In genomic region chr4:85514205-85514681, GRCm38 (mm10) we compare ENCODE assay signal across 9 mouse cellular contexts. TPM values are rescaled to one million over a fixed set of nuclear protein-coding genes. Genes with fewer than 3 reads are reported as not detected.
DNase-seq lines count a peak whose midpoint lies in the region; ATAC-seq and TF ChIP-seq lines count a peak whose summit lies in the region.
"Had no signal": no experiment of that assay in that cellular context is flagged by ENCODE, and none has a peak within 500 bp of the region (broad histone marks: within the 10 kb centered on the region; RNA-seq: fewer than 3 reads in every experiment).

No protein-coding gene starts in this region.

- H3K27ac ChIP-seq in embryonic facial prominence, embryonic 14.5 days (replicated peaks; ENCODE audit: low read depth, low read length) = no peak overlapping the region
- no peak overlapping the region for H3K27ac ChIP-seq in heart, postnatal 0 days (ENCODE audit: low read depth)
- H3K27ac ChIP-seq in lung, embryonic 15.5 days = peak overlapping the region; percentile 91
- H3K27ac ChIP-seq in thymus, adult 2 months (ENCODE audit: control insufficient read depth, insufficient read depth, low read length) = no peak overlapping the region

- H3K27me3 ChIP-seq in embryonic facial prominence, embryonic 14.5 days (replicated peaks; ENCODE audit: control insufficient read depth, insufficient read depth, low read length) = peaks cover 6% of the 10 kb centered on the region; the same call in 1 of the 2 replicates
- peaks cover 30% of the 10 kb centered on the region for H3K27me3 ChIP-seq in heart, postnatal 0 days (ENCODE audit: control insufficient read depth, insufficient read depth, low read length)
- H3K27me3 ChIP-seq in lung, embryonic 15.5 days = peaks cover 8% of the 10 kb centered on the region; the same call in 1 of the 2 replicates
- no peaks in the 10 kb centered on the region for H3K27me3 ChIP-seq in thymus, adult 2 months (ENCODE audit: control insufficient read depth, insufficient read depth, low read length)
- H3K27me3 ChIP-seq: CH12.LX had no signal

- DNase-seq in layer of hippocampus, adult 18-20 months (ENCODE audit: low spot score in 2 of 2) = peak; percentile 5 to 10
- no peak for DNase-seq in layer of hippocampus, adult 9-10 months (ENCODE audit: low spot score)
- DNase-seq in embryonic facial prominence, embryonic 14.5 days (ENCODE audit: low spot score) = peak; percentile 65
- no peak for DNase-seq in heart, postnatal 0 days (ENCODE audit: low spot score)
- peak; percentile 23 to 58 for DNase-seq in kidney, postnatal 36 days
- DNase-seq in retina, embryonic 14.5 days (ENCODE audit: low spot score) = peak; percentile 68
- no peak for DNase-seq in thymus, adult 2 months

- ATAC-seq in embryonic facial prominence, embryonic 14.5 days (ENCODE audit: low read depth) = peak; percentile 92
- peak; percentile 66 for ATAC-seq in heart, postnatal 0 days (ENCODE audit: insufficient read depth, low read depth)
- peak; percentile 89 for ATAC-seq in lung, embryonic 15.5 days (ENCODE audit: borderline replicate concordance, extremely low read depth, low FRiP score, low TSS enrichment)

- H3K36me3 ChIP-seq in embryonic facial prominence, embryonic 14.5 days (ENCODE audit: control insufficient read depth, insufficient read depth, low read length) = no peaks in the 10 kb centered on the region
- H3K36me3 ChIP-seq in heart, postnatal 0 days (replicated peaks; ENCODE audit: control insufficient read depth, insufficient read depth, low read length) = no peaks in the 10 kb centered on the region
- no peaks in the 10 kb centered on the region for H3K36me3 ChIP-seq in lung, embryonic 15.5 days
- no peaks in the 10 kb centered on the region for H3K36me3 ChIP-seq in thymus, adult 2 months (ENCODE audit: control insufficient read depth, insufficient read depth, low read length)

- H3K9ac ChIP-seq in embryonic facial prominence, embryonic 14.5 days (ENCODE audit: low read depth, low read length) = peak overlapping the region; percentile 66
- H3K9ac ChIP-seq in heart, postnatal 0 days (replicated peaks; ENCODE audit: low read depth, low read length) = no peak overlapping the region; the same call in 1 of the 2 replicates
- peak overlapping the region; percentile 47 for H3K9ac ChIP-seq in lung, embryonic 15.5 days

- H3K4me2 ChIP-seq in embryonic facial prominence, embryonic 14.5 days (ENCODE audit: low read depth, low read length) = peak overlapping the region; percentile 97
- peak overlapping the region; percentile 96 for H3K4me2 ChIP-seq in heart, postnatal 0 days (ENCODE audit: low read depth, low read length)
- peak overlapping the region; percentile 99 for H3K4me2 ChIP-seq in lung, embryonic 15.5 days

- WGBS in embryonic facial prominence, embryonic 14.5 days = 2% methylated on average over 18 of the region's 33 CpGs
- under 1% methylated on average over 33 of the region's 33 CpGs for WGBS in heart, postnatal 0 days
- under 1% methylated on average over 33 of the region's 33 CpGs for WGBS in lung, embryonic 15.5 days
- 9% methylated on average over 33 of the region's 33 CpGs for WGBS in thymus, adult 2 months

- TF ChIP-seq POLR2A in thymus, adult 2 months (IDR thresholded peaks at IDR 0.05; ENCODE audit: control insufficient read depth, extremely low read depth, insufficient read depth, low read length, poor library complexity) = no peak

- TF ChIP-seq EP300 in heart, postnatal 0 days (IDR thresholded peaks at IDR 0.05; ENCODE audit: low read depth) = no peak

- H3K4me3 ChIP-seq in embryonic facial prominence, embryonic 14.5 days (ENCODE audit: low read depth, low read length) = peak overlapping the region; percentile 55
- peak overlapping the region; percentile 52 for H3K4me3 ChIP-seq in heart, postnatal 0 days (ENCODE audit: low read depth, low read length)
- H3K4me3 ChIP-seq in lung, embryonic 15.5 days = peak overlapping the region; percentile 58
- no peak overlapping the region for H3K4me3 ChIP-seq in thymus, adult 2 months (ENCODE audit: control insufficient read depth, insufficient read depth, low read length)

- H3K9me3 ChIP-seq in embryonic facial prominence, embryonic 14.5 days (ENCODE audit: control insufficient read depth, low read length) = no peaks in the 10 kb centered on the region
- H3K9me3 ChIP-seq in heart, postnatal 0 days (replicated peaks; ENCODE audit: control insufficient read depth, low read length) = no peaks in the 10 kb centered on the region
- no peaks in the 10 kb centered on the region for H3K9me3 ChIP-seq in lung, embryonic 15.5 days

- peaks cover 15% of the 10 kb centered on the region for H3K4me1 ChIP-seq in embryonic facial prominence, embryonic 14.5 days (ENCODE audit: control insufficient read depth, insufficient read depth, low read length)
- H3K4me1 ChIP-seq in heart, postnatal 0 days (ENCODE audit: control insufficient read depth, insufficient read depth) = peaks cover 14% of the 10 kb centered on the region
- peaks cover 17% of the 10 kb centered on the region for H3K4me1 ChIP-seq in lung, embryonic 15.5 days
- H3K4me1 ChIP-seq in thymus, adult 2 months (replicated peaks; ENCODE audit: control insufficient read depth, insufficient read depth, low read length) = no peaks in the 10 kb centered on the region

- TF ChIP-seq CTCF in heart, postnatal 0 days (IDR thresholded peaks at IDR 0.05; ENCODE audit: low read depth) = peak; percentile 2; the same call in 1 of the 2 replicates
- no peak for TF ChIP-seq CTCF in thymus, adult 2 months (IDR thresholded peaks at IDR 0.05; ENCODE audit: borderline replicate concordance, control insufficient read depth, extremely low read depth, insufficient read depth, low read length, poor library complexity)

RNA-seq across cellular contexts. Expression of gene Adamtsl1, which starts 0.3 kb away (rescaled TPM):
- 10 to 100 TPM in 1 of 2 experiments, 1 to 10 TPM in 1; 9.1 to 10.6 TPM for total RNA-seq in layer of hippocampus, adult 18-20 months (2021)
- 32.2 and 37.9 TPM in 2 replicates for polyA plus RNA-seq in embryonic facial prominence, embryonic 14.5 days (2014; fragmentation: Nextera tagmentation; extraction: Ambion mirVana)
- total RNA-seq in heart, postnatal 0 days (2014; rRNA removed; ENCODE audit: low replicate concordance) = 6.0 and 9.3 TPM in 2 replicates
- 3.2 and 3.9 TPM in 2 replicates for polyA plus RNA-seq in heart, postnatal 0 days (2015; fragmentation: Nextera tagmentation; extraction: Ambion mirVana)
- 14.1 and 17.6 TPM in 2 replicates for polyA plus RNA-seq in lung, embryonic 15.5 days (2015; fragmentation: Nextera tagmentation; extraction: Ambion mirVana)
- 1.0 and 1.1 TPM in 2 replicates for polyA plus RNA-seq in thymus, adult 2 months (2012; rRNA removed)
- total RNA-seq: CH12.LX had no signal

Comparison
In these comparisons a context has a peak if more than half of its experiments do, and no peak if none do; other contexts are left out.
1. DNase-seq: peak in layer of hippocampus, adult 18-20 months (2 of 2), embryonic facial prominence, embryonic 14.5 days (single experiment), kidney, postnatal 36 days (2 of 2) and retina, embryonic 14.5 days (single experiment); none in layer of hippocampus, adult 9-10 months (single experiment), heart, postnatal 0 days (single experiment) and thymus, adult 2 months (single experiment).
2. Peak in every context shown above with its lines, with median percentiles within 50 percentile points of each other: ATAC-seq and H3K4me2 ChIP-seq.